ENCODE assay signal across 17 mouse cellular contexts in genomic region chr1:88739546-88739945, GRCm38 (mm10). TPM values are rescaled to one million over a fixed set of nuclear protein-coding genes. Genes with fewer than 3 reads are reported as not detected.
DNase-seq lines count a peak whose midpoint lies in the region; ATAC-seq lines count a peak whose summit lies in the region.
"Had no signal": no experiment of that assay in that cellular context is flagged by ENCODE, and none has a peak within 500 bp of the region (broad histone marks: within the 10 kb centered on the region; RNA-seq: fewer than 3 reads in every experiment).

No protein-coding gene starts in this region.

- intact Hi-C loops in heart, postnatal 25 days (cut with DNase I): no loop called here

- ATAC-seq in cerebellum, adult (ENCODE audit: insufficient number of reproducible peaks, low FRiP score, low TSS enrichment): no peak
- ATAC-seq: forebrain, embryonic 15.5 days; intestine, postnatal 0 days; Patski had no signal

- DNase-seq in cerebellum, adult 11-12 months: peak; percentile 38
- DNase-seq in heart, adult 11 months: peak; percentile 71
- no peak for DNase-seq in heart, postnatal 25 days (ENCODE audit: low spot score)
- peak; percentile 25 for DNase-seq in cerebellum, adult 9-11 months
- peak; percentile 20 to 28 for DNase-seq in cerebellum, postnatal 36 days
- no peak for DNase-seq in thymus, postnatal 36 days
- DNase-seq in right cerebral cortex, postnatal 10 days (ENCODE audit: low spot score in 2 of 2): no peak
- DNase-seq: adrenal gland, postnatal 10 days; adrenal gland, postnatal 36 days; gastrocnemius, postnatal 10 days; gastrocnemius, postnatal 36 days; heart, postnatal 36 days; kidney, adult 2 months had no signal

RNA-seq across cellular contexts. Expression of gene Arl4c, which starts 37.5 kb away (rescaled TPM):
- 1 to 10 TPM; 6.4 to 6.9 TPM for total RNA-seq in heart, postnatal 25 days (2021)

Comparison
In these comparisons a context has a peak if more than half of its experiments do, and no peak if none do; other contexts are left out.
1. DNase-seq: peak in cerebellum, adult 11-12 months (single experiment), heart, adult 11 months (single experiment), cerebellum, adult 9-11 months (single experiment) and cerebellum, postnatal 36 days (2 of 2); none in heart, postnatal 25 days (single experiment), thymus, postnatal 36 days (0 of 2) and right cerebral cortex, postnatal 10 days (0 of 2).